Mouse (Mus musculus): ENCODE measurements at regions not wholly inside any gene's neighbourhood (a gene's known extent, or its start where the extent isn't known, plus 50 kb on each side); places are given as distances from the start of the nearest gene placed in this dataset.
A peak's percentile ranks its signal among the peaks of the same experiment; 100 is the strongest.

DNA sequence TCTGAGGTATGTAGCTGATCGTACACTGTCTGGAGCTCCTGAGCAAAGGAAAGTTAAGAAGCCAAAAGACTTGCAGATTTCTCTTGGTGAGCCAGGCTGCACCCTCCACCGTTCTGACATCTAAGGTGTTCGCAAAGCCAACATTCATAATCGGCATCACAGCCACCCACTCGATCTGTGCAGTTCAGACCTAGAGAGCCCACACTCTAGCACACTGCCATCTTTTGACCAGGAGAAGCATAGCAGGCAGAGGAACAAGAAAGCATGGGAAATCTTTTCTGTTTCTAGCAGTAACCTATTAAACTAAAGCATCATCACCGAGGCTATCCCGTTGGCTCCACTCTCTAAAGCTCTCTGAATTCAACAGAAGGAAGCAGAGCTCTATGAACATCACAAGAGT is 59.2 kb downstream of the Areg start:
- DNase-seq (ENCODE audit: low spot score) = peak; percentile 17

DNA sequence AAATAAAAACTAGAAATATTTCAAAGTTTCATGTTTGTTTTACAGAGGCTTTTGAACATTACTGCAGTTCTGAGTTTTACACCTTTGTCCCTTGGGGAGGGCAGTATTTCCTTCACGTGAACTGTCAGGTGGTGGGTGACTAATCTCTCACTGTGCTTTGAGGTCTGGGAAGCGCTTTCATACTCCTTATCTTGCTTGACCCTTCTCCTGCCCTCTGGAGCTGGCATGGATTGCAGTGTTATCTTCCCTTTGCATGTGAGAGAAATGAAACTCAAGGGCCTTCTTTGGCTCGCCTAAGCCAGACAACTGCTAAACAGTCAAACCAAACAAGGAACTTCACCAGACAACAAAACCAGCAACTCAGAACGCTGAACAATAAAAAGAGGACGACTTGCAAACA is 61.0 kb downstream of the Areg start:
- DNase-seq (ENCODE audit: low spot score) = no peak

DNA sequence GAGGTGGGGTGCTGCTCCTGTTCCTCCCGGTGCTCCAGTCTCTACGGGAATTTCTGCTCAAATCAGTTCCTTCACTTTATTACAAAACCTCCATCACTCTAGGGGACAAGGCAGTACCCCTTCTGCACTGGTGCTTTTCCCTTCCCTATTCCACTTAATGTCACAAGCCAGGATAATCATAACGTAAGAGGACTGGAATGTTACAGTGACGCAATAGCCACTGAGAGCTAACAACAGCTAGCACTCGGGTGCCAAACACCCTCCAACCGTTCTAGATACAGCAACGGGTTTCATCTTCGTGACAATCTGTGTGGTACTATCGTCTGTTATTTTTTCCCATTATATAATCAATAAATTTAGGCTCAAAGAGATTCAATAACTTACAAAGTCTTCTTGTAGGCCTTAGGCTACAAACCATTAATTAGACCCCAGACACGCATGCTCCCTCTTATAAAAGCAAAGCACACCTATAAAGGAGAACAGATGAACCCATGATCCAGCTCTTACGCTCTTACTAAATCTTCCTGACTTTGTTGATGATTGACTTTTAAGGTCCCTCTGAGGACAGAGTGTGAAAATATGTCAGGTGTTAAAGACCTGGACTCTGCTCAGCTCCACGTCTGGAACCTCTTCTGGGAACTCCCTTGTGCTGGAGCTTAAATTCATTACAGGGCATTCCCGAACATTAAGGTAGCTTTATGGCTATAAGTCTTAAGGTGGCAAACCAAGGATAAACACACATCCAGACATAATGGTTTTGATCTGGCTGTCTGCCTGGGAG is 65.0 kb downstream of the Areg start:
- DNase-seq (ENCODE audit: low spot score) = no peak

DNA sequence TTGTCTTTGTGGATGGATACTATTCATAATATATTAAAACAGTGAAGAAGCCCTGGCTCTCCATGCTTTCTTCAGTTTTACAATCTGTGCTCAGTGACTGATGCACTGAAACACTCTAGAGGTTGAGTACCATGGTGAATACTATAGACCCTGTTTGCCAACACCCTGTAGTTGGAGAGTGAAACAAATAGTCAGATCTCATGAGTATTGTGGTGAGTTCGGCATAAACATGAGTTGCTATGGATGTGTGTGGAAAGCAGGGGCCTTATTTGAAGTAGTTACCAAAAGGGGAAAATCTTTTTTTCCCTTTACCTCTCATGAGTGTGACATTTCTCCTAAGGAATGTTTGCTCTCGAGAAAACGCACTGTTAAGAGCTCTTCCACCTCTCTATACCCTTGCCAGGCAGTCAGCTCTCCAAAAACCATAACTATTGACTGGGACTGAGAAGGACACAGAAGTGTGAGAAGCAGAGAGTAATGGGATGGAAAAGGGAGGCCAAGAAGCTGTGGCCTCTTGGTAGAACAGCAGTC is 66.0 kb downstream of the Areg start:
- DNase-seq (ENCODE audit: low spot score) = no peak

DNA sequence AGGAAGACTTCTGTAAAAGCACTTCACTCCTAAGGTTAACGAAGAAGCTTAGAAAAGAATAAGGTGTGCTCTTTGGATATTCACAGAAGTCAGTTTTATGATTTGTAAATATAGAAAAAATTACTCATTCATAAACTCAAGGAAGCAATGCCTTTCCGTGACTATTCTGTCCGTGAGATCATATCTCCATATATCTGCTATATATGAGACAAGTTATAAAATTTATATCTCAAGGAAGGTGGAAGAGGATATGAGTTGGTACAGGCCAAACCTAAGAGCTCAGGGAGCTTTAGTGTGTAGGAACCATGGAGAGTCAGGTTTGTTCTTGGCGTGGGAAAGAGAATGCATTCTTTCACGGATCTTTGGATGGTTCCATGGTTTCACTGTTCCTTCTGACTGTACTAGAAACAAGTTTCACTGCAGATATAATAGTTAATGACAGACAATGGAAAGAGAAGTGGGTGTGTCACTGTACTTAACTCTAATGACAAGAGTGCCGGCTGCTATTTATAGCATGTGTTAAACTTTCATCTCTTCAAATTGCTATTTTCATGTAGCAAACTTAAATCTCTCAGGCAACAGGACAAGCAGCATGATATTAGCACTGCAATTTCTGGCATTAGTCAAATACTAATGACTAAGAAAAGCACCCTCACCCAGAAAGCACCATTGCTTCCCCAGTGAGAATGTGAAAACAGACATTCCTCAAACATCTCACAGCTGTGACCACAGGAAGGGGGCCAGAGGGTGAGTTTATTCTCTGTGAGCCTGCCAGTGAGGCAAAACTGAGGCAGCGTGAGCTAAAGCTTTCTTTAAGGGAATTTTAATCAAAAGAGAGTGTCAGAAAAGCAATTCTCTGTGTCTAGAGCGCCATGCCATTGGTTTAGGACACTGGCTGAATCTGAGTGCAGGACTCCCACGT is 67.4 kb downstream of the Areg start:
- DNase-seq (ENCODE audit: low spot score) = no peak

DNA sequence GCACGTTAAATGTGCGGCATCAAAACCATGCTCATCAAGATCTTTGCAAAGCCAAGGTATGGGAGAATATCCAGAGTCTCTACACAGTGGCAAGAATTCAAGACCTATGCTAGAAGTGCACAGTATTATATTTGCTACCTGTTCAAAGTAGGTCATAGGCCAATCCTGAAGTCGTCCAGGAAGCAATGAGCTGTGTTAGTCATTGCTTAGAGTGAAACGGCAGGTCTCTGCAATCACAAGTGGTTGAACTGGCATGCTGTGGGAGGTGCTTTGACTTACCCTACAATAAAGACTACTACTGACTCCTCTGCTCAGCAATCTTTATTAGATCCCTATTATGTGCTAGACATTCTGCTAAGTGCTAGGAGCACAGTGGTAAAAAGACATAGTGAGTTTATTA is 80.8 kb downstream of the Areg start:
- DNase-seq (ENCODE audit: low spot score) = no peak

DNA sequence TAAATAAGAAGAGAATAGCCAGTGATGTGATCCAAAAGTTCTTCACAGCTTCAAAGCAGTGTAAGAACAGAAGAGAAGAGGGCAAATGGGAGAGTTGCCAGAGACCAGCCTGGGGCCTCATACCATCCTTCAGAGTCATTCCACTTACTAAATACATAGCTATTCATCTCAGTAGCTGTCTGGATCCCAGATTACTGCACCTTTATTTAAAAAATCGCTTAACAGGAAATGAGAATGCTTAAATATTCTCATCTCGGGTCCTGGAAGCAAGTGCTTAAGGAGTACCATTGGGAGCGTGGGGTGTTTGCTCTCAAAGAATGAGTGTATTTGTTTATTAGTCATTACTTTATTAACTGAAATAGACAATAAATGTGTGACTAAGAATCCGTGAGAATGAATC is 102.3 kb downstream of the Areg start:
- no peak for DNase-seq (ENCODE audit: low spot score)

DNA sequence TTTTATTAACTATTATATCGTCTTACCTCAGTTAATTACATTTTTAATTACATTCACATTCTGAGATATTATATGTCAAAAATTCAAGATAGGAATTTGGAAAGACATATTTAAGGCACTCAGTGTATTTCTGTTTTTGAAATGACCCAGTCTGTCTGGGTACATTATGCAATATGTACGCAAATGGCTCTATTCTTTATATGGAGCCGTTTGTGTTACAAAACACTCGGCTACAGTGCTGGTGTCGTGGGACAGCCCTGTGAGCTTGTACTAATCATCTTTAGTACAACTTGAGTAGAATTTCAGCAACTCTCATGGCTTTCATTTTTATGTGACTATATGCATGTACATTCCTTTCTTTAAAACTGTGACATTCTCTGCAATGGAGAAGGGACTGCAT is 108.0 kb downstream of the Areg start:
- DNase-seq (ENCODE audit: low spot score) = no peak

DNA sequence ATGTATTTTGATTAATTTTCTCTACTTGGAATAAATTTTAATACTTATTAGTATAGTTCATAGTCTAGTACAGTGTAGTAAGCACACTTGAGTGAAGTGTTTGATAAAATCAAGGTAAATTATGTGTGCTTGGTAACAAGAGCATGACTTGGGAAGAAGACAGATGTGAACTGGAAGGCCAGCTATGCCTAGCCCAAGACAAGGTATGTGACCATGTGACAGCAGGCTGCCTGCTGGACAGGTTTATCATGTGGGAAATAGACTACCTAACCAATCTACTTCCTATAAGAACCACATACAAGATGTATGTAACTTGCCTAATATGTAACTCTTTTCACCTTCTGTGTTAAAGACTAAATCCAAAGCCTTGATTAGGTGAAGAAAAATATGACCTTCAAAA is 122.5 kb downstream of the Areg start:
- no peak for DNase-seq (ENCODE audit: low spot score)

DNA sequence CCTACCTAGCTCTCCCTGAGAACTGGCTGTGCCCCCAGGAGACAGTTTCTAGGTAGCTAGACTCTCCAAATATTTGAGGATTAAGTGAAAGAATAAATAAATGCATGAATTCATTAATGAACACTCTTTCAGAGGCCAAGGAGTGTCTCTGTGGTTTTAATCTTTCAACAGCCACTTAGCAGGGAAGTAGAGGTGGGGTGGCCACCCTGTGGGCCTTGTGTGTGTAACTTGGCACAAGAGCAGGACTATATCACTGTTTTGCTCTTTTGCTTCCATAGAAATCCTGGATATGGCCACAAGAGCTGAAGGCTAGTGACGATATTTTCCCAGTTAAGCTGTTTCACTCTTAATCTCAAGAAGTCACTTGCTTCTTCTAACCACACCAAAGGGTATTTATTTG is 123.1 kb downstream of the Areg start:
- no peak for DNase-seq (ENCODE audit: low spot score)

DNA sequence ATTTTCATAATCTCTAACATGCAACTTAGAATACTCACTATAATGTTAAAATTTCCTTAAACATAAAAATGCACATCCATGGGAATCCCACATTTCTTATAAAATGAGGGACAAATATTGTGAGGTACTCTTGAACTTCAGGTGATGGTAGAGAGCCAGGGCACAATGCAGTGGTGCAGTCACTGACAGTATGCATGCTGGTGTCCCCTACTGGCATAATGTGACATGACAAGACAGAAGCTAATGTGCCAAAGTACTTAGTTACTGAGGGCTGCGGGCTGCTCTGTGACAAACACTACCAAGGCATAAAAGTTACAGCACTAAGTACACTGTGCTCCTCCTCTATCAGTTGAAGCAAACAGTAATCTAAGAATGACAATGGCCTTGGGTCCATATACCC is 131.3 kb downstream of the Areg start:
- no peak for DNase-seq (ENCODE audit: low spot score)

DNA sequence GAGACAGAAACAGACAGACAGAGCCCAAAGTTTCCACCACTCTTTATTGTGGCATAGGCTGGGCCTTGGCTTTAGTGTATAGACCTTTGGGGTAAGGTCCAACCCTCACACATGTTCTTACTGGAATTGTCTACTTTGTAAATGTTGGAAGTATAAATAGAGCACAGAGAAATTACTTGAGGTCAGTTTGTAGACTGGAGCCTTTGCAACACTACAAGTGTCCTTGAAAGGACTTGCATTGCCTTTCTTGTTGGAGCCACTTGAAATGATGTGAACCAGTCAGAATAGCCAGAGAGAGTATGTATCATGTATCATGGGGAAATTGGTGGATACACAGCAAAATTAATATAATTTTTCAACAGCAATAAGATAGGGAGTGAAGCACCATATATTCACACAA is 131.4 kb downstream of the Btc start:
- DNase-seq (ENCODE audit: low spot score) = no peak

DNA sequence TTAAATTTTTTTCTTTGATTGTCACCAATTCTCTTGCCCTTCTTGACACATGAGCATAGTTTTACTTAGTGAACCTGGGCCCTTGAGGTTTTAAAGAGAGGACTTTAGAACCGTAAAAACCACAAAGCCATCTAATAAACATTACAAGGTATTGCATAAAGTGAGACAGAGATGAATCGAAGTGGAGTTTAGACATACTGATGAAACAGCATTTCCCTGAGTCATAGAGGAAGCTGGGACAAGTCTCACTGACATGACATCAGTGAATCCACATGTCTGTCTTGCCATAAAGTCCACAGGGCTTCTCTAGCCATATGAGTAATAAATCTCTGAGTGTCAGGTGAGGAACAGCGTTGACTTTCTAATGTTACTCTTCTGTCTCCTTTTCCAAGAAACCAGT is 128.4 kb downstream of the Btc start:
- no peak for DNase-seq (ENCODE audit: low spot score)

DNA sequence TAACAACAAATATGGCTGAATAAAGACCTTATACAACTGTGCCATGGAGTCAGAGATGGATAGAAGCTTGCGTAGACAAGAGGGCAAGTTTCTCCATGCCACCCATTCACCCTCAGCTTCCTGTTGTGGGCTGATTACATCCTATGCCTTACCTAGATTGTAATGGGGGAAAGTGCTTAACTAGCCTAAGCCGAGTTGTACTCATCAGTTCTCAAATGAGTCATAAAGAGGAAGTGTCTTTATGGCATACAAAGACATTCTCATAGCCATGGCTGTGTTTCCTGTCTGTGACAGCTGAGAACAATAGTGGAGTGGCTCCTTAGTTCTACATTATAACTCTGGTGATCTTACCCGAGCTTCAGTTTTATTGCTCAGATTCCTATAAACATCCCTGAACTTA is 124.3 kb downstream of the Btc start:
- DNase-seq (ENCODE audit: low spot score) = no peak

DNA sequence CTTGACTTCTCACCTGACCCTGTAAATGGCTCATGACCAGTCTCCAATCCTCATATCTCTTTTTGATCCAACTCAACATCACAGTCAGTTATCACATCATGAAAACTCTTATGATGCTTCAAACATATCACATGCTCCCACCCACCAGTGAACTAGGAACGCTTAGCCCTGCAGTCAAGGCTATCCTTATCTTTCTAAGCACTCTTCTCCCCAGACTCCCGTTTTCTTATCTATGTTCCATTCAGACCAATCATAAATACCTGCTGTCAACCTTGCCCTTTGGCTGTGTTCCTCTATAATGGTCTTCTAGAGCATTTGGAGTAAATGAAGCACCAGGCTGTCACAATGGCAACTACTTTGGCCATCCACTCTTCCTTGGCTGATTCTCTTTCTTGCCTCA is 123.3 kb downstream of the Btc start:
- DNase-seq (ENCODE audit: low spot score) = no peak

DNA sequence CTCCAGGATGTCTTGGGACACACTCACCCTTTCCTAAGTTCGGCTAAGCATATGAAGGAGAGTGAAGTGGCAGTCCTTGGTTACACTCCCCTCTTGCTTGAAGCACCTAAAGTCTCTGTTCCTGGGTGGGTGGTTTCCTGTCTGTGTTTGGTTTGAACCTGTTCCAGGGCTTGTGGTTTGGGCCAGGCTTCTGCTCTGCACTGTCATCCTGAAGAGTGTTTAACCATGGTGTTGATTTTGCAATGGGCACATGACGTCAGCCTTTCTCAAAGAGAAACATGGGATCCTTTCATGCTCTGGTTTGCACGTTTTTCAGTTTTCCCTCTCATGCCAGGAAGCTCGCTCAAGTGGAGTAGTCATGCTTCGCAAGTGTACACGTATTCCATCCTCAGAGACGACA is 119.8 kb downstream of the Btc start:
- no peak for DNase-seq (ENCODE audit: low spot score)

DNA sequence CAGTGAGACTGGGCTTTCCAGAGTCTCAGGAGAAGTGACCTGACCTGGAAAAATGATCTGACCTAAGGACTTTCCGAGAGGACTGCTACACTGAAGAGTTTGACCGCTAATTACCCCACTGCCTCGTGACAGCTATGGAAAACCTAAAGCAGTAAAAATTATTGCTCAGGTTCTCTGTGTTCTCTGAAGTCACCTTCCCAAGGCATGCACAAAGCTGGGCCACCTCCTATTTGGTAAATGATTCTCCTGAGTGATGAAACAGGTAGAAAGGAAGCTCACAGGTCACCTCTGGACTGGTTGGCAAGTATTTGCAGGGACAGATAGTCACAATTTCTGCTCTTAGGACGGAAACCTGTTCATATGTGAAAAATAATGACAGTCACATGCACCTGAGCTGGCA is 109.7 kb downstream of the Btc start:
- no peak for DNase-seq (ENCODE audit: low spot score)

DNA sequence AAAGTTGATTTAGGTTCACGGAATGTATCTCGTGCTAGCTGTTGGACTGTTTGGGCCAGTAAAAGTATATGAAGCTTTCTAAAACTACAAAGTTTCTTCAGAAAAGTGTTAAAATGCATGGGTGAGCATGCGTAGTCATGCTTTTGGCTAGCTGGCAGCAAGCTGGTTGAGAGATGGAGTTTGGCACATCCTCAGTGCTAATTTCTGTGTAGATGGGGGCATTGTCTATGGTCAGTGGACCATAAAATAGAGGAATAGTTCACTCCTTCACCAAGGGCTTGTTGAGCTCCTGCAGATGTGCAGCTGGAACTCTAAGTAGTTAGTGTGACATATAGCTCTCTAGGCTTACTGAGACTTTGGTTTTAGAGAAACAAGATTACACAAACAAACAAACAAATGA is 107.8 kb downstream of the Btc start:
- no peak for DNase-seq (ENCODE audit: low spot score)

DNA sequence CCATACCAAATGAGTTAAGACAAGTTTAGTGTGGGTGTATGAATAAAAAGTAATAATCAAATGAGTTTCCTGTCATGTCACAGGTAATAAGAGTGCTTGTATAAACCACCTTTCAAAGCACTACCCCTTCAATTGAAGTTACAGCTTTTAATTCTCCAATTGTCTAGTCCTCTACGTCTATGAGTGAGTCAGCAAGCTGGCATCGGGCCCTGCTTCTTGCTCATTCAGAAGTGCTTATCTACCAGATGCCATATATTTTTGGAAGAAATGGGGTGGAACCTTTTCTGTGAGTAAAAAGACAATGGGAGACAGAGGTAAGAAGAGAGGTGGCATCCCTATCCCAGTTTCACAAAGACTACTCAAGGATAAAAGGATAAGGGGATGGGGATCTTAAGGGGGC is 105.7 kb downstream of the Btc start:
- no peak for DNase-seq (ENCODE audit: low spot score)

DNA sequence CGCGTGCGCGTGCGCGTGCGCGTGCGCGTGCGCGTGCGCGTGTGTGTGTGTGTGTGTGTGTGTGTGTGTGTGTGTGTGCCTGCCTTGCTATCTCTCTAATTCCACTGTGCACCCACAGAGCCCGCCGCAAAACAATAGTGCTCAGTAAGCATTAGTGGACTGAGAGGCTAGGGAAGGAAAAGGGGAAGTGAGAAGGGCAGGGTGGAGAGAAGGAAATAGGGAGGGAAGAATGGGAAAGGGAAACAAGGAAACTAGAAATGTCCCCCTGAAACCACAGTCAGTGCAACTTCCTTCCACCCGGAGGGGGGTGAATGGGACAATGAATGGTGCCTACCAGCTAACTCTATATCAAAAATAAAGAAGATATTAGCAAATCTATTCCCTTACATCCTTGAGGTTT is 100.7 kb downstream of the Btc start:
- no peak for DNase-seq (ENCODE audit: low spot score)

DNA sequence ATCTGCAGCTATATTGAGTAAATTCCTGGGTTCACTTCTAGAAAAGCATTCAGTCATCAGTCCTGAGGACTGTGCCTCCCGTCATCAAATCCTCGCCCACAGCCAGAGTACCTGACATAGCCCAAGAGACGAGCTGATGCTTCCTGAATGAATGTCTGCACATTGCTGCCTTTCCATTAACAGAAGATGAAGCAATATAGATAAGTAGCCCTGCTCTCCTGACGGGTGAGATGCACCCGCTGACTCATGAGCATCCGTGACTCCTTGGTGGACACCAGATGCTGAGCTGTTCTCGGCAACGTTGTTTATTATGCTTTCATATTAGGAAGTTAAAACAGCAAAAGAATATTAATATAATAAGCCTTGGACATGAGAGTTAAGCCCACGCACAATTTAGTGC is 99.9 kb downstream of the Btc start:
- no peak for DNase-seq (ENCODE audit: low spot score)

DNA sequence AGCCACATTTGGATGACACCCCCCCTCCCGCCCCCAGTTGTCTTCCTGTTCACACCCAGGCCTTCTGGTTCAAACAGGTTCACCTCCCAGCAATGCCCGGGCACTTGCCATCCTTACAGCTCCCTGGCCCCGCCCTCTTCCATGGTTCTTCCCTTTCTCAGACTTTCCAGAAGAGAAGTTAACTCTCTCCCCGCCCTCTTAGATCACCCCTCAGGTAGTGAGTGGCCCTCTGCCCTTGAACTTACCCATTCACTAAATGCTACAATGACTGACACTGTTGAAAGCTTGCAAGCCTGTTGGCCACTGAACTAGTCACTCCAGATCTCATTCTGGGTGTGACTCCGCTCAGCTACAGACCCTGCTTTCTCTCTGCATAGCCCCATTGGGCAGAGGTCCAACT is 99.1 kb downstream of the Btc start:
- no peak for DNase-seq (ENCODE audit: low spot score)

DNA sequence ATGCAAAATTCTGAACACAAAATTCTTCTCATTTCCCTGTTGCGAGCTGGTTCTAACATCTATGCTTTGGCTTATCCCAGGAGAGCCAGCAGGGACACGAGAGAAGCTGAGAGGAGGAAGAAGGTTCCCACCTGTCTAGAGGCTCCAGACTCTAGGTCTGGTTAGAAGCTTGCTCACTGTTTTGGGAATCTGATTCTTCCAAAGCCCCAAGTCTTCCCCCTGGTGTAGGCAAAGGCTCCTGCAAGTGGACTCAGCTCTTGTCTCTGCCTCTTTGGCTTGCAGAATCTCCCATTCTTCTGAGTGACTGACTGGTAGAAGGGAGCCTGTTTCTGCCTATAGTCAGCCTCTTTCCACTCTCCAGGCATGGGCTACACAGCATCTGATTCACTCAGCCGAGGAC is 95.8 kb downstream of the Btc start:
- DNase-seq (ENCODE audit: low spot score) = no peak
